Mouse (Mus musculus): ENCODE data around the gene Lrrc14b.

The Lrrc14b gene

GRCm38 (mm10) chr13:74314616-74315015, 49.2 kb downstream of the Lrrc14b start:
- in situ Hi-C loops (cut with MboI; ENCODE audit: low pct_unique_long_range_greater_than_20kb in 1 of 2, low sequenced_read_pairs in 2 of 2, unreplicated experiment in 1 of 2): no loop called here

All from mouse embryonic stem cell (cell line).